Mouse (Mus musculus) kidney, adult 2 months (tissue): ENCODE results near the gene Ankdd1a.

Source experiments
- CTCF ChIP-seq: fragments of 200-500 bp; conservative IDR thresholded peaks from 2 replicates; pipeline ENCODE4 v1.5.1; 2011; ENCODE audit warnings: low read depth, mild to moderate bottlenecking, control low read depth, low read length, moderate library complexity, mixed read lengths; ENCODE audit not compliant: insufficient read depth, insufficient read length
- POLR2A ChIP-seq: fragments of 200-500 bp; IDR thresholded peaks from one replicate; pipeline ENCODE4 v1.6.1; 2011; ENCODE audit warnings: low read depth, low read length, control low read depth

DNA sequence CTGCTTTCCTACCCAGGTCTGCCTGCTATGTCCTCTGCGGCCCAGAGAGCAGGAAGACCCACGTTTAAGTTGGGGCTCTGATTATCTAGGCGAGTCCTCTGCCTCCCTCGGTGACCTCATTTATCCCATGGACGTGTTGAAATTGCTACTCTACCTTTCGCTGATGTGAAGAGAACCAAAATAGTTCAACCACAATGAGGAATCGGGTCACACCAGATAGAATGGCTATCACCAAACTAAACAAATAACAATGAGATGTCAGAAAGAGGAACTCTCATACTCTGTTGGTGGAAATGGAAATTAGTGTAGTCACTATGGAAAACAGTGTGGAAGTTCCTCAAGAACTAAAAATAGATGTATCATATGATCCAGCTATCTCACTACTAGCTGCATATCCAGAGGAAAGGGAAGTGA is 22.1 kb upstream of the Ankdd1a start:
- no peak for TF ChIP-seq CTCF
- no peak for TF ChIP-seq POLR2A
